ENCODE assay signal across 16 mouse cellular contexts in the genomic region with DNA sequence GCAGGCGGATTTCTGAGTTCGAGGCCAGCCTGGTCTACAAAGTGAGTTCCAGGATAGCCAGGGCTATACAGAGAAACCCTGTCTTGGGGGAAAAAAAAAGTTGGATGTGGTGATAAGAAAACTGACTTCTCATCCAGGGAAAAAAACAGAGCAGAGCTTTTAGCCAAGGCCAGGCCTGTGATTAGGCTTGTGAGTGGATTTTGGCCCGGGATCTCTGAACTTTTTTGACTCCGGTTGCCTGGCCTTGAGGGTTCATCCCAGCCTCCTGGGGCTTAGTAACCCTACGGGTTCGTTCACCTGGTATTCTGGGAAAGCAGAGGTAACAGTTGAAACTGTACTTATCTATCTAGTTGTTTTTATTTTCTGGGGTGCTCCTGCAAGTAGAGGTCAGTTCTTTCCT. TPM values are rescaled to one million over a fixed set of nuclear protein-coding genes. Genes with fewer than 3 reads are reported as not detected.
DNase-seq lines count a peak whose midpoint lies in the region.
"Had no signal": no experiment of that assay in that cellular context is flagged by ENCODE, and none has a peak within 500 bp of the region (broad histone marks: within the 10 kb centered on the region; RNA-seq: fewer than 3 reads in every experiment).

No protein-coding gene starts in this region.

- peak; percentile 79 to 92 for DNase-seq in adrenal gland, adult (ENCODE audit: inconsistent age in 2 of 2, low spot score in 1 of 2)
- DNase-seq in adrenal gland, adult 18-20 months (ENCODE audit: low spot score in 2 of 2) = no peak
- peak; percentile 57 for DNase-seq in kidney, adult 9 months
- no peak for DNase-seq in kidney, postnatal 25 days
- peak; percentile 59 for DNase-seq in ovary, adult 18-20 months (ENCODE audit: low spot score)
- no peak for DNase-seq in ovary, postnatal 10 days (ENCODE audit: low spot score)
- DNase-seq in adrenal gland, postnatal 36 days = peak; percentile 73 to 75
- no peak for DNase-seq in layer of hippocampus, adult 18-20 months (ENCODE audit: low spot score in 2 of 2)
- DNase-seq: cerebellum, adult 11-12 months; cerebellum, adult 8-10 months; cerebellum, postnatal 10 days; gastrocnemius, postnatal 10 days; gastrocnemius, postnatal 36 days; heart, adult 2 months; heart, postnatal 14 days; heart, postnatal 4 days had no signal

RNA-seq across cellular contexts. Expression of gene Por, which starts 8.6 kb away (rescaled TPM):
- 100 to 1,000 TPM; 315 to 352 TPM for total RNA-seq in adrenal gland, adult 18-20 months (2021)
- total RNA-seq in adrenal gland, postnatal 36 days (2021) = 100 to 1,000 TPM; 300 to 324 TPM
- total RNA-seq in layer of hippocampus, adult 18-20 months (2021) = 100 to 1,000 TPM; 102 to 109 TPM

RNA-seq across cellular contexts. Expression of gene Rhbdd2, which starts 46.1 kb away (rescaled TPM):
- total RNA-seq in adrenal gland, adult 18-20 months (2021) = 10 to 100 TPM; 43.1 to 46.3 TPM
- total RNA-seq in adrenal gland, postnatal 36 days (2021) = 10 to 100 TPM; 46.9 to 48.8 TPM
- total RNA-seq in layer of hippocampus, adult 18-20 months (2021) = 10 to 100 TPM; 83.2 to 83.9 TPM

Comparison
In these comparisons a context has a peak if more than half of its experiments do, and no peak if none do; other contexts are left out.
1. DNase-seq: peak in adrenal gland, adult (2 of 2), kidney, adult 9 months (single experiment), ovary, adult 18-20 months (single experiment) and adrenal gland, postnatal 36 days (2 of 2); none in adrenal gland, adult 18-20 months (0 of 2), kidney, postnatal 25 days (0 of 2), ovary, postnatal 10 days (single experiment) and layer of hippocampus, adult 18-20 months (0 of 2).